Mouse (Mus musculus) thymus, postnatal 14 days (tissue): ENCODE results near the gene Hbq1a.
"Not testable (repeated sequence)": the region's sequence is repeated elsewhere in the genome, so short reads cannot be mapped to it uniquely, and the experiment has no call there.

Experiments used
- DNase-seq: peaks from one replicate; pipeline ENCODE4 v3.0.0; 2021

Gene Hbq1a

GRCm38 (mm10) chr11:32299865-32300264, at the start of gene Hbq1a:
Gene Hbq1a (plus strand): TSS chr11:32300069.
- DNase-seq: peak; percentile 65

- no peak for DNase-seq
Observed at GRCm38 (mm10) chr11:32250880-32251763, 48.7 kb upstream of the Hbq1a start.

GRCm38 (mm10) chr11:32253121-32253520, 46.7 kb upstream of the Hbq1a start:
- DNase-seq: no peak

- no peak for DNase-seq
Observed at GRCm38 (mm10) chr11:32256146-32256545, 43.7 kb upstream of the Hbq1a start.

GRCm38 (mm10) chr11:32256566-32256965, 43.3 kb upstream of the Hbq1a start:
- no peak for DNase-seq

- DNase-seq: no peak
Observed at GRCm38 (mm10) chr11:32262674-32263415, 37.0 kb upstream of the Hbq1a start.

GRCm38 (mm10) chr11:32265117-32265738, 34.6 kb upstream of the Hbq1a start:
- no peak for DNase-seq

- peak; percentile 10 for DNase-seq
Observed at GRCm38 (mm10) chr11:32266194-32266593, 33.7 kb upstream of the Hbq1a start.

GRCm38 (mm10) chr11:32266776-32267175, 33.1 kb upstream of the Hbq1a start:
- DNase-seq: no peak

GRCm38 (mm10) chr11:32267188-32267884, 32.5 kb upstream of the Hbq1a start, which contains the start of gene Nprl3:
Gene Nprl3 (minus strand): TSS chr11:32267707.
- peak; percentile 98 for DNase-seq

GRCm38 (mm10) chr11:32267964-32268363, 31.9 kb upstream of the Hbq1a start:
- peak; percentile 26 for DNase-seq

GRCm38 (mm10) chr11:32268952-32269351, 30.9 kb upstream of the Hbq1a start:
- DNase-seq: no peak

- no peak for DNase-seq
Observed at GRCm38 (mm10) chr11:32271178-32271577, 28.7 kb upstream of the Hbq1a start.

GRCm38 (mm10) chr11:32276347-32276746, 23.5 kb upstream of the Hbq1a start, which contains the start of gene Hba-x:
Gene Hba-x (plus strand): TSS chr11:32276400.
- DNase-seq: no peak

GRCm38 (mm10) chr11:32277736-32278457, 22.0 kb upstream of the Hbq1a start:
- DNase-seq: no peak

- DNase-seq: no peak
Observed at GRCm38 (mm10) chr11:32278458-32278957, 21.4 kb upstream of the Hbq1a start.

- no peak for DNase-seq
Observed at GRCm38 (mm10) chr11:32280646-32281045, 19.2 kb upstream of the Hbq1a start.

GRCm38 (mm10) chr11:32281416-32282144, 18.3 kb upstream of the Hbq1a start:
- no peak for DNase-seq

- not testable (repeated sequence) for DNase-seq
Observed at GRCm38 (mm10) chr11:32283091-32283777, 16.6 kb upstream of the Hbq1a start, which contains the start of gene Hba-a1. Gene Hba-a1 (plus strand): TSS chr11:32283511.

- not testable (repeated sequence) for DNase-seq
Observed at GRCm38 (mm10) chr11:32284582-32284981, 15.3 kb upstream of the Hbq1a start.
